Mouse (Mus musculus) CH12.LX (cell line): ENCODE results near the gene Atf3. TPM values are rescaled to one million over a fixed set of nuclear protein-coding genes. Genes with fewer than 3 reads are reported as not detected.
A peak's percentile ranks its signal among the peaks of the same experiment; 100 is the strongest.

Experiments used
- DNase-seq: peaks from one replicate; pipeline ENCODE4 v3.0.0-alpha.2; 2013; ENCODE audit errors: extremely low read depth
- H3K27ac ChIP-seq: 2 replicates; pipeline ENCODE4 v1.5.1; 2012; ENCODE audit warnings: low read depth, mild to moderate bottlenecking, control low read depth, moderate library complexity; ENCODE audit not compliant: insufficient read depth
- H3K27me3 ChIP-seq: replicated peaks from 2 replicates; pipeline ENCODE3; 2012; ENCODE audit warnings: inconsistent platforms
- H3K36me3 ChIP-seq, 2 experiments: replicated peaks in 1 of 2; 2 replicates each; pipeline versions ENCODE3 to v1.6.1; 2012; ENCODE audit warnings: inconsistent platforms in 1 of 2, low read length in 1 of 2, mild to moderate bottlenecking in 1 of 2, mixed read lengths in 1 of 2, moderate library complexity in 1 of 2; ENCODE audit not compliant: control insufficient read depth in 1 of 2, insufficient read depth in 1 of 2
- H3K4me1 ChIP-seq, 2 experiments: 2 replicates each; pipeline ENCODE4 v1.6.1; 2012; ENCODE audit warnings: inconsistent platforms in 1 of 2, moderate library complexity in 1 of 2; ENCODE audit not compliant: insufficient read depth in 2 of 2, control insufficient read depth in 1 of 2
- H3K4me2 ChIP-seq: 2 replicates; pipeline ENCODE4 v1.6.1; 2012; ENCODE audit warnings: low read depth, mild to moderate bottlenecking, control low read depth; ENCODE audit not compliant: poor library complexity, insufficient read depth, severe bottlenecking
- H3K4me3 ChIP-seq, 3 experiments: fragments of 150-350 bp in 1 of 3; sonication (generic) in 1 of 3; replicated peaks in 1 of 3; 2 replicates each; pipeline versions ENCODE3 to v1.5.1; 2011 to 2012; ENCODE audit warnings: low read depth in 2 of 3, low read length in 2 of 3, mild to moderate bottlenecking in 2 of 3, moderate library complexity in 2 of 3, control low read depth in 1 of 3, improper control_type of control experiment in 1 of 3, inconsistent platforms in 1 of 3, mixed read lengths in 1 of 3; ENCODE audit not compliant: poor library complexity in 1 of 3
- H3K79me2 ChIP-seq: replicated peaks from 2 replicates; pipeline ENCODE4 v1.6.1; 2012; ENCODE audit warnings: mild to moderate bottlenecking, moderate library complexity; ENCODE audit not compliant: control insufficient read depth, poor library complexity, insufficient read depth, severe bottlenecking; ENCODE audit errors: extremely low read depth
- H3K9ac ChIP-seq: 2 replicates; pipeline ENCODE4 v1.6.1; 2012; ENCODE audit warnings: low read depth, mild to moderate bottlenecking, control low read depth, moderate library complexity; ENCODE audit not compliant: insufficient read depth
- H3K9me3 ChIP-seq: replicated peaks from 2 replicates; pipeline ENCODE3; 2012; ENCODE audit warnings: low read length, inconsistent platforms, mixed read lengths
- BHLHE40 ChIP-seq: IDR thresholded peaks from 2 replicates; pipeline ENCODE4 v1.6.1; 2011; ENCODE audit warnings: mild to moderate bottlenecking, low read depth, low read length, improper control_type of control experiment
- CHD1 ChIP-seq: IDR thresholded peaks from 2 replicates; pipeline ENCODE4 v1.6.1; 2012; ENCODE audit warnings: low read depth, low read length, improper control_type of control experiment, inconsistent platforms
- CHD2 ChIP-seq: IDR thresholded peaks from 2 replicates; pipeline ENCODE4 v1.6.1; 2011; ENCODE audit warnings: low read length, improper control_type of control experiment
- CTCF ChIP-seq, 2 experiments: IDR thresholded peaks in 1 of 2; conservative IDR thresholded peaks in 1 of 2; 2 replicates each; pipeline ENCODE4 v1.5.1; 2011 to 2012; ENCODE audit warnings: low read depth in 2 of 2, low read length in 2 of 2, improper control_type of control experiment in 1 of 2, inconsistent platforms in 1 of 2, mild to moderate bottlenecking in 1 of 2, moderate library complexity in 1 of 2
- ELF1 ChIP-seq: IDR thresholded peaks from 2 replicates; pipeline ENCODE4 v1.6.1; 2014; ENCODE audit warnings: low read depth, mild to moderate bottlenecking, inconsistent platforms, low read length, improper control_type of control experiment
- EP300 ChIP-seq: IDR thresholded peaks from 2 replicates; pipeline ENCODE4 v1.6.1; 2011; ENCODE audit warnings: low read length, improper control_type of control experiment
- ETS1 ChIP-seq: conservative IDR thresholded peaks from 2 replicates; pipeline ENCODE4 v1.6.1; 2012; ENCODE audit warnings: low read depth, mild to moderate bottlenecking, inconsistent platforms, low read length, improper control_type of control experiment, moderate library complexity
- GABPA ChIP-seq: IDR thresholded peaks from 2 replicates; pipeline ENCODE4 v1.6.1; 2012; ENCODE audit warnings: low read depth, low read length, improper control_type of control experiment, inconsistent platforms; ENCODE audit not compliant: insufficient replicate concordance
- IRF4 ChIP-seq: IDR thresholded peaks from 2 replicates; pipeline ENCODE4 v1.6.1; 2014; ENCODE audit warnings: low read depth, mild to moderate bottlenecking, inconsistent platforms, low read length, improper control_type of control experiment
- JUND ChIP-seq: conservative IDR thresholded peaks from 2 replicates; pipeline ENCODE4 v1.6.1; 2011; ENCODE audit warnings: low read depth, low read length, improper control_type of control experiment
- KAT2A ChIP-seq: IDR thresholded peaks from 2 replicates; pipeline ENCODE4 v1.6.1; 2012; ENCODE audit warnings: low read length, improper control_type of control experiment, inconsistent platforms; ENCODE audit not compliant: insufficient replicate concordance
- MAFK ChIP-seq: IDR thresholded peaks from 2 replicates; pipeline ENCODE4 v1.6.1; 2011; ENCODE audit warnings: low read length, improper control_type of control experiment; ENCODE audit not compliant: insufficient replicate concordance
- MAX ChIP-seq: IDR thresholded peaks from 2 replicates; pipeline ENCODE4 v1.6.1; 2011; ENCODE audit warnings: low read length, improper control_type of control experiment
- MEF2A ChIP-seq: IDR thresholded peaks from 2 replicates; pipeline ENCODE4 v1.6.1; 2014; ENCODE audit warnings: low read depth, mild to moderate bottlenecking, inconsistent platforms, low read length, improper control_type of control experiment, borderline replicate concordance
- MXI1 ChIP-seq: IDR thresholded peaks from 2 replicates; pipeline ENCODE4 v1.6.1; 2011; ENCODE audit warnings: mild to moderate bottlenecking, low read depth, low read length, improper control_type of control experiment
- MYC ChIP-seq: IDR thresholded peaks from 2 replicates; pipeline ENCODE4 v1.6.1; 2011; ENCODE audit warnings: low read depth, mild to moderate bottlenecking, improper control_type of control experiment, low read length
- NELFE ChIP-seq: IDR thresholded peaks from 2 replicates; pipeline ENCODE4 v1.6.1; 2011; ENCODE audit warnings: low read depth, low read length, improper control_type of control experiment
- NRF1 ChIP-seq: IDR thresholded peaks from 2 replicates; pipeline ENCODE4 v1.6.1; 2014; ENCODE audit warnings: low read depth, mild to moderate bottlenecking, inconsistent platforms, low read length, improper control_type of control experiment, moderate library complexity
- PAX5 ChIP-seq: IDR thresholded peaks from 2 replicates; pipeline ENCODE4 v1.6.1; 2012; ENCODE audit warnings: low read length, inconsistent platforms, mixed read lengths
- POLR2AphosphoS2 ChIP-seq: IDR thresholded peaks from 2 replicates; pipeline ENCODE4 v1.6.1; 2011; ENCODE audit warnings: low read depth, low read length, improper control_type of control experiment
- SIN3A ChIP-seq: IDR thresholded peaks from 2 replicates; pipeline ENCODE4 v1.6.1; 2012; ENCODE audit warnings: low read length, improper control_type of control experiment, inconsistent platforms
- SMC3 ChIP-seq: IDR thresholded peaks from 2 replicates; pipeline ENCODE4 v1.6.1; 2011; ENCODE audit warnings: low read depth, low read length, improper control_type of control experiment
- TCF12 ChIP-seq: IDR thresholded peaks from 2 replicates; pipeline ENCODE4 v1.6.1; 2014; ENCODE audit warnings: low read depth, mild to moderate bottlenecking, inconsistent platforms, low read length, improper control_type of control experiment
- UBTF ChIP-seq: IDR thresholded peaks from 2 replicates; pipeline ENCODE4 v1.6.1; 2012; ENCODE audit warnings: low read depth, mild to moderate bottlenecking, inconsistent platforms, low read length, improper control_type of control experiment, moderate library complexity
- ZMIZ1 ChIP-seq: IDR thresholded peaks from 2 replicates; pipeline ENCODE4 v1.6.1; 2012; ENCODE audit warnings: low read depth, mild to moderate bottlenecking, inconsistent platforms, low read length, improper control_type of control experiment
- dilution Hi-C: fragments of 300-500 bp; cut with MboI; formaldehyde crosslinking; loops from 2 replicates; pipeline ENCODE4 v1.14.3; 2020; ENCODE audit warnings: low sequenced_read_pairs; ENCODE audit not compliant: extremely low pct_unique_long_range_greater_than_20kb, extremely low pct_ligation_motif_present
- in situ Hi-C: fragments of 300-500 bp; cut with MboI; formaldehyde crosslinking; loops from 3 replicates; pipeline ENCODE4 v1.14.3; 2019; ENCODE audit warnings: low sequenced_read_pairs, low pct_ligation_motif_present, low pct_unique_long_range_greater_than_20kb, mixed read lengths
- polyA plus RNA-seq: library from polyadenylated mRNA; unstranded; fragments of >175 nt; gene quantifications from 2 replicates; pipeline ENCODE4 v1.2.1, GENCODE M21; 2012; ENCODE audit warnings: low read depth; ENCODE audit not compliant: insufficient read length
- total RNA-seq, 2 experiments: library from RNA; depleted of rRNA; stranded (reverse); fragments of 300-350 nt in 1 of 2; fragments of >200 nt in 1 of 2; gene quantifications; 2 replicates each; pipeline ENCODE4 v1.2.3; 2012 to 2014

Gene Atf3
- total and polyA plus RNA-seq, 3 experiments, result 25.1 to 39.7 (median 32.9) TPM

DNA sequence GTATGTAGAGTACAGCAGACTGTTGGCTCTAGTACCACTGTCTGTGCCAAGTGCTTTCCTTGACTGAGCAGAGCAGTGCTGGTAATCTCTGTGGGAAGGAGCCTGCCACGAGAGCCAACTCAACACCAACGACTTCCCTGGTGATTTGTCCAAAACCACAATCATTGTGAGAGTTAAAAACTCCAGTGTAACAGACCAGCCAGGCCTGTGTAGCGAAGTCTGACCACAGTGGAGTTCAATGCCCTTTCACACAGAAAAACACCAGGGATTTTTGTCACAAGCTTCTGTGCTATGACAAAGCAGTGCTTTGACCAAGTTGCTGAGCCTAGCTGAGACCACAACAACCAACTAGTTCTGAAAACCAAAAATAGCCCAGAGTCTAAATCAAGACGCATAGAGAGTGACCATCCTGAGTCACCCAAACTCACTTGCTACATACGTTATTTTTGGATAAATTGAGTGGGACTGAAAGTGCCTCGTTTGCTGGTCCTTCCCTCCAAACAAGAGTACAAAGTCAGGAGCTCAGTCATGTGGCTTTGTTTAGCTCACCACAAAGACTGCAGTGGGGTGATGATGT, 12.6 kb upstream of the Atf3 start:
- TF ChIP-seq MAFK (0 out of 2 replicates have a peak, but pooled peaks have one; percentile 53), MEF2A (peak; percentile 99), SIN3A (0 out of 2 replicates have a peak, but pooled peaks have one; percentile 25), JUND (no peak), IRF4 (peak; percentile 79), ETS1 (peak; percentile 82), GABPA (no peak), TCF12 (0 out of 2 replicates have a peak, but pooled peaks have one; percentile 27), PAX5 (no peak), POLR2AphosphoS2 (no peak), KAT2A (no peak), MAX (no peak), BHLHE40 (peak; percentile 77; the same call in 1 of the 2 replicates), EP300 (peak; percentile 35; the same call in 1 of the 2 replicates)
- peaks cover 26 to 58% of the 10 kb centered on the region in 2 experiments for H3K4me1 ChIP-seq
- dilution Hi-C loops (no loop called here), in situ Hi-C loops (no loop called here)
- no peaks in the 10 kb centered on the region for H3K36me3 ChIP-seq
- no peaks in the 10 kb centered on the region for H3K27me3 ChIP-seq
- peaks cover 13% of the 10 kb centered on the region for H3K9me3 ChIP-seq
- 0 out of 2 replicates have a peak overlapping the region, but pooled peaks have one; percentile 33 for H3K9ac ChIP-seq
- peak overlapping the region; percentile 76 for H3K27ac ChIP-seq
- no peak overlapping the region for H3K4me3 ChIP-seq
- no peak for DNase-seq
- no peaks in the 10 kb centered on the region; the same call in 1 of the 2 replicates for H3K79me2 ChIP-seq
- H3K4me2 ChIP-seq, result no peak overlapping the region

DNA sequence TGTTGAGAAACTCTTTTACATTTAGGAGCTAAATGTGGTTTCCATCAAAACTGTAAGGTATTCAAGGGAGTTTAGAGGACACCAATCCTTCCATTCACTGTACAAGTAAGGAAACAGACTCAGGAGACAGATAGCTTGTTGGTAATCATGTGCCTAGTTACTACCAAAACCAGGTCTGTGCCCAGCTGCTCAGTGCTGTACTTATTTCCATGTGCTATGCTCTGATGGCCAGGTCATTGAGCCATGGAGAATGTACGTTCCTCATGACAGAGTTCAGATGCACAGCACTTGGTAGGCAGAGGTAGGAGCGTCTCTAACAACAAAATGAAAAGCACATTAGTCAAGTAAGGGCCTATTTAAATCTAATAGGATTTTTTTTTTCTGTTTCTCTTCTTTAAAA, 8.7 kb upstream of the Atf3 start:
- Histone ChIP-seq H3K4me2 (no peak overlapping the region), H3K9me3 (peaks cover 5% of the 10 kb centered on the region), H3K4me1 (peaks cover 27 to 52% of the 10 kb centered on the region in 2 experiments), H3K79me2 (no peaks in the 10 kb centered on the region; the same call in 1 of the 2 replicates), H3K36me3 (no peaks in the 10 kb centered on the region), H3K9ac (no peak overlapping the region), H3K27me3 (no peaks in the 10 kb centered on the region), H3K27ac (no peak overlapping the region), H3K4me3 (no peak overlapping the region)
- peak; percentile 74 for DNase-seq
- TF ChIP-seq CHD2 (no peak), ETS1 (peak; percentile 75; the same call in 1 of the 2 replicates), BHLHE40 (peak; percentile 84), GABPA (no peak), TCF12 (peak; percentile 52; the same call in 1 of the 2 replicates), NELFE (no peak), NRF1 (no peak), EP300 (peak; percentile 60), IRF4 (no peak), CHD1 (no peak), MEF2A (peak; percentile 45; the same call in 1 of the 2 replicates), SMC3 (no peak), ELF1 (no peak), MXI1 (no peak; the same call in 1 of the 2 replicates), MYC (peak; percentile 56; the same call in 1 of the 2 replicates), CTCF (conservative IDR thresholded peaks at IDR 0.05 in 1 of 2, IDR thresholded peaks at IDR 0.05 in 1 of 2; ENCODE audit: low read depth in 2 of 2, low read length in 2 of 2) (no peak), UBTF (no peak), PAX5 (no peak), ZMIZ1 (no peak)
- in situ Hi-C loops, result no loop called here
- dilution Hi-C loops, result no loop called here
